Mouse (Mus musculus): ENCODE measurements at regions not wholly inside any gene's neighbourhood (a gene's known extent, or its start where the extent isn't known, plus 50 kb on each side); places are given as distances from the start of the nearest gene placed in this dataset.

DNA sequence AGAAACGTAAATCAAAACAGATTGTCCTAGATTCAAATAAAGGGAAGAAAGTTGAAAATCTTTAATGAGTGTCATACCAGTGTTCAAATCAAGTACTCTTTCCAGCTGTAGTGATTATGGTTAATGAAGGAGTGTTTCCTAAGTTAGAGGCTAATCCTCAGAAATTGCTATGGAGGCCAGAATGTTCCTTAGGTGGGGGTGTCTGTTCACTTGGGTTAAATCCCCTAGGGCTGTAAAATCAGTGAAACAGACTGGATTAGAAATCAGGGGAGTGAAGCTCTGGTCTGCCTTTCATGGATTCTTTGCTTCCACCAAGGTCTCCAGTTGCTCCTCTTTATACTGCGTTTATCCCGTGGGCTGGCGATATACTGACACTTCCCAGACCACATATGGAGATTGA lies 270.7 kb upstream of the 1700056E22Rik start:
- DNase-seq (ENCODE audit: low spot score in 2 of 2): no peak

- no peak for DNase-seq (ENCODE audit: low spot score in 2 of 2)
These were observed 270.1 kb upstream of the 1700056E22Rik start for GRCm38 (mm10) chr1:184304204-184304603.

- DNase-seq (ENCODE audit: low spot score in 2 of 2): no peak
These were observed 264.6 kb upstream of the 1700056E22Rik start for GRCm38 (mm10) chr1:184298701-184299100.

DNA sequence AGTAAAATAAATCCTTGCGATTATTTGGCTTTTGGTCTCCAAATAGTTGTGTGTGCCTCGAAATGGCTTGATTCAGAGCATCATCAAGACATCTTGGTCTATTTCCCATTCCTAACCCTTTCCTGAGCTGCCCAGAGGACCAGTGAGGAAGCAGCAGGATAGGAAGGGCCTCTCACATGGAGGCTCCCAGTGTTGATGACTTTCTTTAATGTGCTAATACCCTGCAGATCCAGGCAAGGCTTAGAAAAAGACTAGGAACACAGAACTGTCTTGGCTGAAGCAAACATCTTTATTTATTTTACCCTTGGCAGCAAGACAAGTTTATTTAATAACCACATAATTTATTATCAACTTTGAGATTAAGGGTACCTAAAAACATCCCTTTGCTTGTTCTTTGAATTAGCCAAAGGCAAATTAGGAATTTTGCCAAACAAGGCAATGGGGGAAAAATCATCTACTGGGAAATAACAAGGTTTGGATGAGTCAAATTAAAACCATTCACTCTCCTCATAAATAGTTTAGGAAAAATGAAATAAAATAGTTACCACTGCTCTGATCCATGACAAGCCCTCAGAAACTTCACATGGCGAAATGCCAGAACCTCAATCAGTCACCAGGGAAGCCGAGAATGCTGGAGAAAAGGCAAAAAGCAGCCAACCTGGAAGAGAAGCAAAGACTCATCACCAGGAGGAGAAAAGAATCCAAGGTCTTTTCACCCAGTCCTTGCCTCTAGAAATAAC lies 263.1 kb upstream of the 1700056E22Rik start:
- DNase-seq (ENCODE audit: low spot score in 2 of 2): no peak

- no peak for DNase-seq (ENCODE audit: low spot score in 2 of 2)
These were observed 257.0 kb upstream of the 1700056E22Rik start for GRCm38 (mm10) chr1:184291129-184291528.

GRCm38 (mm10) chr1:184289733-184290416 lies 255.8 kb upstream of the 1700056E22Rik start:
- peak; percentile 17 to 32 for DNase-seq (ENCODE audit: low spot score in 2 of 2)

- no peak for DNase-seq (ENCODE audit: low spot score in 2 of 2)
These were observed 247.7 kb upstream of the 1700056E22Rik start for GRCm38 (mm10) chr1:184281768-184282167.

GRCm38 (mm10) chr1:184279263-184279662 lies 245.2 kb upstream of the 1700056E22Rik start:
- no peak for DNase-seq (ENCODE audit: low spot score in 2 of 2)

GRCm38 (mm10) chr1:184277001-184277400 lies 242.9 kb upstream of the 1700056E22Rik start:
- DNase-seq (ENCODE audit: low spot score in 2 of 2): no peak

DNA sequence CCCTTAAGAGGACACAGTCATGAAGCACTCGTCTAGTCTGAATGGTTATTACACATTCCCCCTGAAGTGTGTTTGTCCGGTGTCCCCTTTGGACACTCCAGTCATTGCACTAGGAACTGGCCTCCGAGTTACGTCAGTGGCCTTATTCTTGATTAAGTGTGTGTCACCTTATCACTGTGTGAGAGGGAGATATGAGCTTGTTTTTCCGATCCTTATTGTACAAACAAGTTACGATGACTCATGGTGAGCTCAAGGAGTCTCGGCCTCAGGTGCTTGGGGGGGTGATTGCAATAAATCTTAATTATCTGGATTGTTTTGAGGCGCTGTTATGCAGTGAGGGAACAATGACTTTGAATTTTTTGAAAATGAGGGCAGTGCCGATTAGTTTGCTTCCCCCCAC lies 241.8 kb upstream of the 1700056E22Rik start:
- no peak for DNase-seq (ENCODE audit: low spot score in 2 of 2)

GRCm38 (mm10) chr1:184275396-184275795 lies 241.3 kb upstream of the 1700056E22Rik start:
- no peak for DNase-seq (ENCODE audit: low spot score in 2 of 2)

DNA sequence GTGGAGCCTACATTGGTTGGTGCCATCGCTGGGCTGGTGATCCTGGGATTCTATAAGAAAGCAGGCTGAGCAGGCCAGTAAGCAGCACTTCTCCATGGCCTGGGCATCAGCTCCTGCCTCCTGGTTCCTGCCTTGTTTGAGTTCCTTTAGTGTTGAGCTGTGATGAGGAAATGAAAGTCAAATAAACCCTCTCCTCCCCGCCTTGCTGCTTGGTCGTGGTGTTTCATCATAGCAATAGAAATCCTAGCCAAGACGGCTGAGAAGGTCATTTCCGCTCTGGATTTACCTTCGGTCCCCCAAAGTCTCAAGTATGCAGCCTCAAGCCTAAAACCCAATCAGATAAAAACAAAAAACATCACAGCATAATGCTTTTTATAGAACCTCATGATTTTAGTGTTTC lies 240.6 kb upstream of the 1700056E22Rik start:
- no peak for DNase-seq (ENCODE audit: low spot score in 2 of 2)

GRCm38 (mm10) chr1:184273722-184274121 lies 239.6 kb upstream of the 1700056E22Rik start:
- no peak for DNase-seq (ENCODE audit: low spot score in 2 of 2)

- no peak for DNase-seq (ENCODE audit: low spot score in 2 of 2)
These were observed 237.2 kb upstream of the 1700056E22Rik start for GRCm38 (mm10) chr1:184271254-184271653.

- peak; percentile 39 to 51 for DNase-seq (ENCODE audit: low spot score in 2 of 2)
These were observed 231.9 kb upstream of the 1700056E22Rik start for GRCm38 (mm10) chr1:184266051-184266450.

- no peak for DNase-seq (ENCODE audit: low spot score in 2 of 2)
These were observed 228.9 kb upstream of the 1700056E22Rik start for GRCm38 (mm10) chr1:184262975-184263374.

DNA sequence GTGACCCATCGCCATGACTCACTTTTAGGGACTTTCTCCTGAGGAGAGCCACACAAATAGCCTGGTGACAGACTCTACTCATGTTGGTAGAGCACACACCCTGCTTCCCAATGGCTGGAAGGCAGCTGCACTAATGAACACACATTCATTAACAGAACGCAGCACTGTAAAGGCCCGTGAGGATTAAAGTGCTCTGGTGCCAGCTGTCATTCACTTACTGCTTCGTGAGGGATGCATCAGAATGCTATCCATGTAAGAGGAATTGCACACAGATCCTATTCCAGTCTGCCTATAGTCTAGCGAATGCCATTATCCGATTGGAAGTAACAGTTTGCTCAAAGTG lies 227.3 kb upstream of the 1700056E22Rik start:
- no peak for DNase-seq (ENCODE audit: low spot score in 2 of 2)

- DNase-seq (ENCODE audit: low spot score in 2 of 2): no peak
These were observed 226.8 kb upstream of the 1700056E22Rik start for GRCm38 (mm10) chr1:184260722-184261384.

- no peak for DNase-seq (ENCODE audit: low spot score in 2 of 2)
These were observed 225.8 kb upstream of the 1700056E22Rik start for GRCm38 (mm10) chr1:184259853-184260252.

GRCm38 (mm10) chr1:184257356-184257755 lies 223.3 kb upstream of the 1700056E22Rik start:
- no peak for DNase-seq (ENCODE audit: low spot score in 2 of 2)

DNA sequence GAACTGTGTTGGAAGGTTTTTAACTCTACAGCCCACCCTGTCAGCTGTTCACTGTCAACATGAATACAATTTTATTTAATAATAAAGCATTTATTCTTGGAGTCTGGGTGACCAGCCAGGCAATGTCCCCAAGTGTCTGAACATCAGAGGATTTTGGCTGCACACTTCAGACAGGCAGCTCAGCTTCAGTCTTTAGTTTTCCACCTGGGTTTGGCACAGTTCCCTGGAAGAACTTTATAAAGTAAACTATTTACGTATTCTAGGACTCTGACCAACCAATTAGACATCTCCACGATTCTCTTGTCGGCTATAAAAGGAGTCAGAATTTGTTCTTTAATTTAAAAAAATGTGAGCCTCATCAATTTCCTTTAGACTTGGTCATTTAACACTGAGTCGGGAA lies 220.8 kb upstream of the 1700056E22Rik start:
- no peak for DNase-seq (ENCODE audit: low spot score in 2 of 2)

All from adrenal gland, adult 18-20 months (tissue).